Mouse (Mus musculus): ENCODE results near the gene Sipa1l2. TPM values are rescaled to one million over a fixed set of nuclear protein-coding genes. Genes with fewer than 3 reads are reported as not detected.

Gene Sipa1l2
- polyA plus RNA-seq, 1 experiment from 2014 or later, result 17.2 TPM

DNA sequence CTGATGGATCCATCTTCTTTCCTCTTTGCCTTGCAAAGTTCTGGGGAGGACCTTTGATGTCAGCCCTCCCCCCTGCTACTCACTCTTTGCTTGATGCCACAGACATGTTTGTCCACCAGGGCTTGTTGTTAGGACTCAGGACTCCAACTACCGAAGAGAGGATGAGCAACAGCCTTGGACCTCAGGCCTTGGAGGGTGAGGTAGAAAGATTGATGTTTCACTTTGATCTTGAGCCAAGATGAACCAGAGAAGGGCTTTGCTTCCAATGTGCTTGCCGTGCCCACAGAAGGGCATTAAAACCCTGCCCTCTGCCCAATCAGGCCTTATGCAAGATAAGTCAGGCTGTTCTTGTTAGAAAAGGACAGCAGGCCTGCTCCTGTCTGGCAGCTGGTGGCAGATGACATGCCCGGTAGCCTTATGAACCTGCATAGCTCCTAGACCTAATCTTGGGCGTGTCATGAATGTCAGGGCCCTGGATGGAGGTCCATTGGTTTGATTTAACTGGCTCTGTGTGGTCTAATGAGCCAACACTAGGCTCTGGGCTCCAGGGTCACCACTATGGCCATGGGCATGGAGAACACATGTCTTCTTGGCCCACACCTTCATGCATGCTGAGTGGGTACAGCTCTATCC lies 184.9 kb downstream of the Sipa1l2 start:
- no peaks in the 10 kb centered on the region; the same call in 1 of the 2 replicates for H3K9me3 ChIP-seq
- no peak overlapping the region for H3K27ac ChIP-seq
- 90% methylated on average over 4 of the region's 4 CpGs for WGBS
- no peaks in the 10 kb centered on the region for H3K36me3 ChIP-seq
- no peak overlapping the region for H3K4me2 ChIP-seq (replicated peaks)
- no peak overlapping the region for H3K4me3 ChIP-seq
- no peak for ATAC-seq (ENCODE audit: low FRiP score, low read depth)
- H3K4me1 ChIP-seq, result peaks cover 31% of the 10 kb centered on the region
- H3K27me3 ChIP-seq, result peaks cover 2% of the 10 kb centered on the region; the same call in 1 of the 2 replicates
- H3K9ac ChIP-seq, result no peak overlapping the region

DNA sequence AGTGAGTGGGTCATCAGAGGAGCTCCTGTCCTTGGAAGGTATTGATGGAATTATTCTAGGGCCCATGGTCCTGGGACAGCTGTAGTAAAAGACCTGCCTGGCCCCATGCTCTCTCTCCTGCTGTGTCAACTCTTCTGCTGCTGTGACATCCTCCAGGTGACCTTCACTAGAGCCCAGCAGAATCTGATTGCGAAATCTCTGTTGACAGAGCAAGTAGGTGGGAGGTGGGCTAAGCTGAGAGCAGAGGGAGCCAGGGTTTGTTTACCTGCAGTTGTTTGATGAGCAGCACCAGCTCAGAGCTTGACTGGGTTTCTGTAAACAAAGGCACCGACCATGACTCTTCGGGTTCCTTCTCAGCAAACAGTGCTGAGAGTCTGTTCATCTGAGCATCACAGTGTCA lies 187.9 kb downstream of the Sipa1l2 start:
- no peak overlapping the region for H3K4me2 ChIP-seq (replicated peaks)
- WGBS, result 51% methylated on average over 3 of the region's 3 CpGs
- ATAC-seq (ENCODE audit: low FRiP score, low read depth), result no peak
- H3K36me3 ChIP-seq, result no peaks in the 10 kb centered on the region
- peaks cover 18% of the 10 kb centered on the region for H3K4me1 ChIP-seq
- peaks cover 2% of the 10 kb centered on the region; the same call in 1 of the 2 replicates for H3K27me3 ChIP-seq
- no peaks in the 10 kb centered on the region for H3K9me3 ChIP-seq
- H3K4me3 ChIP-seq, result no peak overlapping the region
- no peak overlapping the region for H3K9ac ChIP-seq
- no peak overlapping the region for H3K27ac ChIP-seq

DNA sequence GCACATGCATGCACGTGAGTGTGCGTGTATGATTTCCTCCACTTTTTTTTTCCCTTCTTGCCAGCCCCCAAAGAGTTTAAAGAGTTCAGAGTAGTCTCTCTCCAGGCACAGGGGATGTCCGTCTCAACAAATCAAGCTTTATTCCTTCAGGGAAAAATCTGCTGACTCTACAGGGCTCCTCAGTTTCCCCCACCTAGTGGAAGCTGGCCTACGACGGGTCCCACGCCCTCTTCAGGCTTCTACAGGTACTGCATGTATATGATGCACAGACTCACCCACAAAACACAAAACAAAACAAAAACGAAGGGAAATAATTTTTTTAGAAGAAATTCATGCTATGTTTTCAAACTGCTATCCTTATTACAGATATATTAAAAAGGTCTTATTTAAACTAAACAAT lies 189.7 kb downstream of the Sipa1l2 start:
- no peak for ATAC-seq (ENCODE audit: low FRiP score, low read depth)
- Histone ChIP-seq H3K4me3 (no peak overlapping the region), H3K27me3 (peaks cover 2% of the 10 kb centered on the region; the same call in 1 of the 2 replicates), H3K27ac (no peak overlapping the region), H3K9me3 (no peaks in the 10 kb centered on the region), H3K4me2 (replicated peaks) (no peak overlapping the region), H3K36me3 (no peaks in the 10 kb centered on the region), H3K4me1 (peaks cover 13% of the 10 kb centered on the region; the same call in 1 of the 2 replicates), H3K9ac (no peak overlapping the region)
- 63% methylated on average over 7 of the region's 7 CpGs for WGBS

DNA sequence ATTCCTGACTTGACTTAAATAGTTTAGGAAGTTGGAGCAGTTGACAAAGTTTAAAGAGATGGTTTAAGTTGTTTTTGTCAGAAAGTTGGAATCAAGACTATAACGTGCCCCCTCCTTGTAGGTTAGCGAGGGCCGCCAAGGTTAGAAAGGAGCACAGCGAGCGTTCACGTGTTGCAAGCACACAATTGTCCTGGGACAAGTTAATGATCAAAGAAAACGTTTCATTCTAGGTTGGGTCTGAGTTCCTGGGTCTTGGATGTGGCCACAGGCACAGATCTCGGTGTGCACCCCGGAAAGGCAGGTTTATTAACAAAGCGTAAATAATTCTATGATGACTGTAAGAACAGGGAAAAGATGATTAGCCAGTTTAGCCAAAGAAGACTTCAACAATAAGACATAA lies 190.5 kb downstream of the Sipa1l2 start:
- H3K9me3 ChIP-seq, result no peaks in the 10 kb centered on the region
- H3K9ac ChIP-seq, result no peak overlapping the region
- WGBS, result 76% methylated on average over 10 of the region's 10 CpGs
- H3K36me3 ChIP-seq, result no peaks in the 10 kb centered on the region
- H3K4me3 ChIP-seq, result no peak overlapping the region
- no peak overlapping the region for H3K27ac ChIP-seq
- ATAC-seq (ENCODE audit: low FRiP score, low read depth), result no peak
- peaks cover 2% of the 10 kb centered on the region; the same call in 1 of the 2 replicates for H3K27me3 ChIP-seq
- peaks cover 13% of the 10 kb centered on the region; the same call in 1 of the 2 replicates for H3K4me1 ChIP-seq
- no peak overlapping the region for H3K4me2 ChIP-seq (replicated peaks)

DNA sequence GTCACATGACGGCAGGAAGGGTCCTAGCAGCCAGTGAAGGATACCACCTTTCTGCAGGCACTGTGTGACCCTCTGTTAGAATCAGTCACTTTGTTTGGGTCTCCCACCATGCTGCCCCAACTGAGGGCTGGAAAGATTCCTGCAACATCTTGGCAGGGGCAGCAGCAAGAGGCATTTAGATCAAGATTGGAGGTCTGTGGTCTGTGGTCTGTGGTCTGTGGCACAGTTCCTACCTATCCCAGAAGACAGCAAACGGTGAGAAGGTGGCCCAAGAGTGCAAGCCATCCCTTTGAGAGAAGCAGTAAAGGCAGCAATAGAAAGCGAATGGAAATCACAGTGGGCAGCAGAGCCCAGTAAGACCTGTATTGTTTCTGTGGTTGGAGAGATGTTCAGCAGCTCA lies 191.9 kb downstream of the Sipa1l2 start:
- Histone ChIP-seq H3K4me1 (peaks cover 13% of the 10 kb centered on the region; the same call in 1 of the 2 replicates), H3K36me3 (no peaks in the 10 kb centered on the region), H3K9me3 (no peaks in the 10 kb centered on the region), H3K4me3 (no peak overlapping the region), H3K27ac (no peak overlapping the region), H3K27me3 (peaks cover 2% of the 10 kb centered on the region; the same call in 1 of the 2 replicates), H3K9ac (no peak overlapping the region), H3K4me2 (replicated peaks) (no peak overlapping the region)
- WGBS, result 83% methylated on average over 3 of the region's 3 CpGs
- no peak for ATAC-seq (ENCODE audit: low FRiP score, low read depth)

DNA sequence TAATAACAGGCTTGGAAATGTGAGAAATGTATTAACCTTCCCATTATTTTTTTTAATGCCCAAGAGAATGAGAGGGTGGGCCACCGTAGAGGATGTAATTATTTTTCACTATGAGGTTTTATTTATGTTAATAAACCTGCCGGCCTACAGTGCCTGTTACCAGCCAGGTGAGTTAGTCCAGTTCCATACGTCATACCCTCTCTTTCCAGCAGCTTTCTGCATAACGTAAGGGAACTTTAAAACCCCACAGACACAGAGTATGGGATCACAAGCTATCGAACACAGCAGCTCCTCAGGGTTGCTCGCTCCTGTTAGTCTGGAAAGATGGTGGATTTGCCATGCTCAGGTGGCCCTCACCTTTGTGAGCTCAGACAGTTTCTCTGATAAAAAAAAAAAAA lies 193.2 kb downstream of the Sipa1l2 start:
- H3K9me3 ChIP-seq, result no peaks in the 10 kb centered on the region
- no peak for ATAC-seq (ENCODE audit: low FRiP score, low read depth)

DNA sequence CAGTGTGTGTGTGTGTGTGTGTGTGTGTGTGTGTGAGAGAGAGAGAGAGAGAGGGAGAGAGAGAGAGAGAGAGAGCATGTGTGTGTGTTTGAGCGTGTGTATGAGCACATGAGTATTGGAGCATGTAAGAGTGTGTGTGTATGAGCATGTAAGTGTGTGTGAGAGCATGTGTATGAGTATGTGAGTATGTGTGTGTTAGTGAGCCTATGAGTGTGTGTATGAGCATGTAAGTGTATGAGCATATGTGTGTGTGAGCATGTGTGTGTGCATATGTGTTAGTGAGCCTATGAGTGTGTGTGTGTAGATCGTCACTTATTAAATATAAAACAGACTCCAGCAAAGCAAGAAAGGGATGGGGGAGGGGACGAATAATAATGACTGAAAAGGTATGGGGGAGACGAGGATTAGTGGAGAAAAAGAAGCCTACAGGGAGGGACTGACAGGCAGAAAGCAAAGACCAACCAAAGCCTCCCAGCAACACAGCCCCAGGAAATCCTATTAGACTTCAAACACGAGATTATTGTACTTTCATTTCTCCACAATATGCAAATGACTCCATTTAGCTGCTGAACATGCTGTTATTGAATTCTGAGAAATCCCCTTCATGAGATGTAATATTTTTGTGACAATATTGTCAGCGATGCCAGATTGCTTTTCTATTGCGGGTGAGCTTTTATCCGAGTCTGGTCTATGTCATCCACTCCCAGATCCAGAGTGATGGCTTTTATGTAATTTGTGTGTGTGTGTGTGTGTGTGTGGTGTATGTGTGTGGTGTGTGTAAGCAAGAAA lies 193.8 kb downstream of the Sipa1l2 start:
- H3K4me3 ChIP-seq, result no peak overlapping the region
- no peaks in the 10 kb centered on the region for H3K27me3 ChIP-seq
- peaks cover 13% of the 10 kb centered on the region; the same call in 1 of the 2 replicates for H3K4me1 ChIP-seq
- H3K9me3 ChIP-seq, result no peaks in the 10 kb centered on the region
- 46% methylated on average over 8 of the region's 8 CpGs for WGBS
- no peak overlapping the region for H3K4me2 ChIP-seq (replicated peaks)
- no peak overlapping the region for H3K9ac ChIP-seq
- no peak for ATAC-seq (ENCODE audit: low FRiP score, low read depth)
- no peaks in the 10 kb centered on the region for H3K36me3 ChIP-seq
- no peak overlapping the region for H3K27ac ChIP-seq

More for the DNA sequence above, 193.2 kb downstream of the Sipa1l2 start:
- H3K4me3 ChIP-seq, result no peak overlapping the region
- H3K4me2 ChIP-seq (replicated peaks), result no peak overlapping the region
- H3K36me3 ChIP-seq, result no peaks in the 10 kb centered on the region
- H3K27me3 ChIP-seq, result no peaks in the 10 kb centered on the region
- H3K4me1 ChIP-seq, result peaks cover 13% of the 10 kb centered on the region; the same call in 1 of the 2 replicates
- H3K27ac ChIP-seq, result no peak overlapping the region
- H3K9ac ChIP-seq, result no peak overlapping the region
- WGBS, result 38% methylated on average over 6 of the region's 6 CpGs

DNA sequence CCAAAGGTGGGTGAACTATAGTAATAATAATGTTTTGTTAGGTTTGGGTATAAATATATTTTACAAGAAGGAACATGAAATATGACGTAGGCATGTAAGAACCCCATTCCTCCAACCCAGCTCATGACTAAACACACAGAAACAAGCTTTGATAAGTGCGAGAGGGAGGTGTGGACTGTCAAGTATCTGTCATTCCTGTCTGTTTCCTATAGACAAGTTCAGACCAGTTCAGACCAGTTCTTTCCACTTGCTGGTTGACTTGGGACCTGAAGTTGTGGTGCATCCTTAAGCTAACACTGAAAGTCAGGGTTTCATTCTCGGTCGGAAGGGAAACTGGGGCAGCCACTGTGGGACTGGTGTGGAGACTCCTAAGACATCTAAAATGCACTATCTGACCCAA lies 197.0 kb downstream of the Sipa1l2 start:
- Histone ChIP-seq H3K9me3 (no peaks in the 10 kb centered on the region), H3K27me3 (no peaks in the 10 kb centered on the region), H3K36me3 (no peaks in the 10 kb centered on the region), H3K4me2 (replicated peaks) (no peak overlapping the region), H3K4me3 (no peak overlapping the region), H3K27ac (no peak overlapping the region), H3K4me1 (peaks cover 36% of the 10 kb centered on the region), H3K9ac (no peak overlapping the region)
- WGBS, result 81% methylated on average over 4 of the region's 4 CpGs
- no peak for ATAC-seq (ENCODE audit: low FRiP score, low read depth)

DNA sequence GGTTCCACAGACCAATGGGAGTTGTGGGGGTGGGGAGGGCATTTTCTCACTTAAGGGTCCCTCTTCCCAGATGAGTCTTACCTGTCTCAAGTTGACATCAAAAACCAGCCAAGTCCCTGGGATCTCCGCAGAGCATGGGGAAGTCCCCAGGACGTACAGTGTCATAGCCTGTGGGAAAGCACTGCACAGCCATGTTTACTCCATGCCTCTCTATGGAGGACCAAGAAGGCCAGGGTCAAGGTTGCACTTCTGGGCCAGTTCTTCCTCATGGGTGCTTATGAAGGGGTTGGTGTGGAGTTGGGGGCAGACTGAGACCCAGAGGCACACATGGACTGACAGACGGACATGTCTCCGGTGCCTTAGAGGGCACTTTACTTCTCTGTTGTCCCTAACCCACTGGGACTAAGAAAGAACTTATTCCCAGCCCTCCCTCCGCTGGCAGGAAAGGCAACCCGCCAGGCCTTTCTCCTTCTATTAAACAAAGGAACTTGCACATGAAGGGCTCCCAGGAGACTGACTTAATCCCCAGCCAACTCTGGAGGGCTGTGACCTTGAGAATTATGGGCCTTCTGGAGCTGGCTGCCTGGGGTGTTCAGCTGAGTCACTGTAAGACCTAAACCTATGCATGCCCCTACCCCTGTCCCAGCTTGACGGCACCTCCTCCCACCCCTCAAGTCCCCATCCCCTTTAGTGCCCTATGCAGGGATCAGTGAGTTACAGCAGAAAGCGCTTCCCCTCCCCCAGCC lies 199.9 kb downstream of the Sipa1l2 start:
- H3K9ac ChIP-seq, result no peak overlapping the region
- no peak overlapping the region for H3K27ac ChIP-seq
- peaks cover 23% of the 10 kb centered on the region for H3K4me1 ChIP-seq
- WGBS, result 40% methylated on average over 8 of the region's 8 CpGs
- H3K4me2 ChIP-seq (replicated peaks), result no peak overlapping the region
- H3K4me3 ChIP-seq, result no peak overlapping the region
- H3K27me3 ChIP-seq, result no peaks in the 10 kb centered on the region
- no peak for ATAC-seq (ENCODE audit: low FRiP score, low read depth)
- no peaks in the 10 kb centered on the region for H3K9me3 ChIP-seq
- H3K36me3 ChIP-seq, result no peaks in the 10 kb centered on the region

DNA sequence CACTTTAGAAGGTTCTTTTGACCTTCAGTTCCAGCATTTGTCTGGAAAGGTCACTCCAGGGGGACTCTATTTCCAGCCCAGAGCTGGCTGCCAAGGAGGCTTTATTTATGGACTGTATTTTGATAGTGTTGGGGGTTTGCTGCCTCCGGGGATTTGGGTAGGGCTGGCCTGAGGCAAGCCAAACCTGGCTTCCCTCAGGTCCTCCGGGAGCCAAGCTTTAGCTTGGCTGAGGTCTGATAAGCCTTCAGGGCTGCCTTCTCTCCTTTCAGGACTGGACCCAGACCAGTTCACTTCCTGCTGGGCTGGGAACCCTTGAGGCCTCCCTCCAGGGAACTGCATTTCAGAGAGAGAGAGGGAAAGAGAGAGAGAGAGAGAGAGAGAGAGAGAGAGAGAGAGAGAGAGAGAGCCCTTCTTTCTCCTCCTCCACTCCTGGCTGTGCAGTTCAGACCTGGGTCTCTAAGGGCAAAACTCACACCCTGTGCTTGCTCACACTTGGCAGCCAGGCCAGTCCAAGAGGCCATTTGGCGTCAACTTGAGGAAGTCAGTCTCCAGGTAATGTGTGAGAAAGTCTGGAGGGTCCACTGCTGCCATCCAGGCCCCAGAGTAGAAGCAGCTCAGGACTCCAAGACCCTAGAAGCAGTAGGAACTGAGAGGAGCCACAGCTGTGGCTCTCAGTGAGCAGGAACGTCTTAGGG lies 201.1 kb downstream of the Sipa1l2 start:
- 48% methylated on average over 4 of the region's 4 CpGs for WGBS

More for the DNA sequence above, 201.1 kb downstream of the Sipa1l2 start:
- Histone ChIP-seq H3K36me3 (no peaks in the 10 kb centered on the region), H3K9ac (no peak overlapping the region), H3K27me3 (no peaks in the 10 kb centered on the region), H3K4me2 (replicated peaks) (no peak overlapping the region), H3K27ac (no peak overlapping the region), H3K9me3 (no peaks in the 10 kb centered on the region), H3K4me3 (no peak overlapping the region), H3K4me1 (peaks cover 23% of the 10 kb centered on the region)
- ATAC-seq (ENCODE audit: low FRiP score, low read depth), result no peak
